Mouse (Mus musculus) mature B cell (primary cell): Measurements from ENCODE around the gene Shkbp1.

ENCODE experiments used
- in situ Hi-C: fragments of 300-500 bp; cut with MboI; formaldehyde crosslinking; loops from 2 replicates; pipeline ENCODE4 v1.14.3; 2019

Shkbp1 gene

DNA sequence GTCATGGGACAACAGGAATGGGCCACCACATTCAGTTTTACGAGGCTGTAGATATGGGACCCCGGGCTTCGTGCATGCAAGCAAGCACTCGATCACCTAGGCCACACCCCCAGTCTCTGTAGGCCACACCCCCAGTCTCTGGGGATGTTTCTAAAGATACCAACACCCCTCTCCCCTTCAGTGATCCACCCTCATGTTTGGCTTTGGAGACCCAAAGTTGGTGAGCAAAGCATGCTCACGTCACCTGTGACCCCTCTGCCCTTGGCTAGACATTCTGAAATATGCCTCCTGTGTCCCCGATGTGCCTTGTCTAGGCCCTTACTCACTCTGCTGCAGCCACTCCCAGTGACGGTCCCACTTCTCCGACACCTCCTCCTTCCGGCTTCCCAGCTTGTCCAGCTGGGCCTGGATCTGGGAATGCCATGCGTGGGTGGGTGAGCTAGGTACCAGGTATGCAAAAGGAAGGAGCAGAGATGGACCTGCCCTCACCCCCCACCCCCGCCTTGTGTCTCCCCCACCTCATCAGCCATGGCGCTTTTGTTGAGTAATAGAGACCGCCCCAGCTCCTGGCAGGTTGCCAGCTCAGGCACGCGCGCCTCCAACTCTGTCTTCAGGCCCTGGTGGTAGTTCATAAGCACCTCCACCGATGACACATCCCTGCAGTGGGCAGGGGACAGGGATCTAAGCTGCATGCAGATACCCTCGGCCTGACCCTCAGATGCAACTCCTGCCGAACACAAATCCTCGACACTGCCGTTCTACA is 10.4 kb upstream of the Shkbp1 start:
- in situ Hi-C loops: no loop called here

DNA sequence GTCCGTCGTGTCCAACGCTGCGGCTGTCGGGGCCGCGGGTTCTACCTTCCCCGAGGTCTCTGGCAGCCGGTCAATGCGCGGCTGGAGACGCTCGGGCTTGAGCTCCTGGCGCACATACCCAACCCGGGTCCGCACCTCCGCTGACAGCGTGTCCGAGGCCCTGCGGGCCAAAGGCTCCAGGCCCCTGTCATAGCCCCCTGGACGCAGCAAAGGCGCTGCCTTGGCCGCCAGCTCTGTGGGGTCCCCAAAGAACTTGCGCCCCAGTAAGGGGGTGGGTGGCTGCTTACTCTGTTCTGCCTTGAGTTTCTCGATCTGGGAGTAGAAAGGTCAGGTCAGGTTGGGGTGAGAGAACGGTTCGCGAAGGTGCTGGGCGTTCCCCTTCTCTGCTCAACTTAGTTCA is 8.6 kb upstream of the Shkbp1 start:
- in situ Hi-C loops: no loop called here

DNA sequence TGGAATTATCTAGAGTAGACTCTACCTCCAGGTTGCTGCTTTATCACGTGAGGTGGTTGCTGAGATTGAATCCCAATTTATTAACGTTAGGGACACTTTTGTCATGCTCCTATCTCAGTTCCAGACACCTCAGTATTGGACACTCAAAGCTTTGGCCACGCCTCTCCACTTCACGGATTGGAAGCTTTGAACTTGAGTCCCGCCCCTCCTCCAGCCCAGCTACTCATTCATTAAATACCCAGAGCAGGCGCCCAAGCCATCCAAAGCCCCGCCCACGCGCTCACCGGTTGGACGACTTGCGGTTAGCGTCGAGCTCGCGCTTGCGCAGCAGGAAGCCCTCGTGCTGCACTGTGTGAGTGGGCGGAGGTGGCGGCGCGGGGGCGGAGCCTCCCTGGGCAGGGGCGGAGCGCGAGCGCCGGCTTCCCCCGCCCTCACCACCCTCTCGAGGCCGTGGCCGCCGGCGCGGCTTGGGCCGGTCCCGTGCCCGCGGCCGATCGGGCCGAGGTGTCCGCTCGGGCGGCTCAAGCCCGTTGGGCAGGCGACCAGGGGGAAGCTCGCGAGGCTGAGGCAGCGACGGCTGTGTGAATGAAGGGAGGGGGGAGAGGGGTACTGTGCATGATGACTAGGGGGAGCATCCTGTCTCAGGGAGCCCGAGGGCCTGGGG is 5.6 kb upstream of the Shkbp1 start:
- in situ Hi-C loops: no loop called here

DNA sequence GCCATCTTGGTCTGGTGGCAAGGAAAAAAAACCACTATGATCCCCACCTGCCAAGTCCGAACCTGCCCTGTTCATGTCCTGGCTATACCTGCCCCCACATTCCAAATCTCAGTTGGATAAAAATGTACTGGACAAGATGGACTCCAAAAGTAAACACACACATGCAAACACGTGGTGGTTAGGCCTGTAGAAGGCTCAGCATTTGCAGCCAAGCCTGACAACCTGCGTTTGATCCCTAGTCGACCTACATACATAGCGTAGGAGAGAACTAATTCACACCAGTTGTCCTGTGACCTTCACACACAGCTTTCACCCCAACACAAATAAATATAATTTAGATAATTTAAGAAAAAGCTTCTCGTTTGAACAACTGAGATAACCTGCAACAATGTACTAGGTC is 4.9 kb upstream of the Shkbp1 start:
- in situ Hi-C loops: no loop called here

DNA sequence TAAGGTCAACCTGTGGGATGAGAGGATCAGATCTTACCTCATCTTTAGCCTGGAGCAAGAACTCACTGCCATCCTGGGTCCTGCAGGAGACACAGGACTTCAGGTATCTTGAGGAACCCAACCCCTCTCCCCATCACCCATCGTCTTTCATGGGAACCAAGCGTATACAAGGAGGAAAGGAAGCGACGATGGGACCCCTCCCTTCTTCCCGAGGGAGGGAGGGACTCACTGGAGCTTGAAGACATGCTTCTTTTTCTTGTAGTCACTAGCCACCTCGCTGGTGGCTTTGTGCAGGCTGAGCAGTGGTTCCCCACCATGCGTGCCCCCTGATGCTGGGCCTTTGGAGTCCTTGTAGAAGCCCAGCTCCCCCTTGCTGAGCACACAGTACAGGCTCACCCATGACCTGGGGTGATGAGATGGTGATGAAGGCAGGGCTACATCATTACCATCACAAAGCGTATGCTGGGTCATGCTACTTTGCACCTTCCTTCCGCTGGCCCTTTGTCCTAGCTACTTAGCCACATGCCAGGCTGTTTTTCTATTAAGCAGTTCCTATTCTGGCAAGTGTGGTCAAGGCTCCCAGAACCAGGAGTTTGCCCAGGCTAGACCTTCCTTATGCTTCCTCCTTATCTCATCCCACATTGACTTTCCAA is 4.0 kb upstream of the Shkbp1 start:
- in situ Hi-C loops: no loop called here

DNA sequence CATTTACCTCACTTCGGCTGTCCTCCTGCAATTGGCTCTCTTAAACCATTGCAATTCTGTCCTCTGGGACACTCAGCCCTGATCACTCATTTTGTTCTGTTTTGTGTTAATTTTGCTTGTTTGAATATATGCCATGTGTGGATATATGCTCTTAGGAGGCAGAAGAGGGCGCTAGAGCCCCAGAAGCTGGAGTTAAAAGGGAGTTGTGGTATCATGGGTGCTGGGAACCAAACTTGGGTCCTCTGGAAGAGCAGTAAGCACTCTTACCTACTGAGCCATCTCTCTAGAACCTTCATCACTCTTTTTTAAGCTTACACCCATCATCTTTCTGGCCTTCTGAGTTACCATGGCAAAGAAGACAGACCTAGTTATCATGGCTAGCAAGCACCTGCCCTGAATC is 3.3 kb upstream of the Shkbp1 start:
- in situ Hi-C loops: no loop called here

DNA sequence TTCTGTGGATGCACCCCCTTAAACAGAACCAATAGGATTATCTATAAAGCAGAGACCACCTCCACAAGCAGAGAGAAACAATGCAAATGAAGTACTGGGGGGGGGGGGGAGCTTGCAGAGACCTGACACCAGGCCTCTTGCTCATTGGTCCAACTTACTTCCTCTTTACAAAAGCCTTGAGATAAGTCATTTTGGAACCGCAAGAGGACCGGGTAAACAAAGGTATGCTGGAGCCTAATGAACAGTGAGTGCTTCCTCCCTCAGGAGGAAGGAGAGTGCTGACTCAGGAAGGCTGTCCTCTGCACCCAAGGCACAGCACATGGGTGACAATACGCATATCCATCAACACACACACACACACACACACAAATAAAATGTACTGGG is 1.8 kb upstream of the Shkbp1 start:
- in situ Hi-C loops: no loop called here

DNA sequence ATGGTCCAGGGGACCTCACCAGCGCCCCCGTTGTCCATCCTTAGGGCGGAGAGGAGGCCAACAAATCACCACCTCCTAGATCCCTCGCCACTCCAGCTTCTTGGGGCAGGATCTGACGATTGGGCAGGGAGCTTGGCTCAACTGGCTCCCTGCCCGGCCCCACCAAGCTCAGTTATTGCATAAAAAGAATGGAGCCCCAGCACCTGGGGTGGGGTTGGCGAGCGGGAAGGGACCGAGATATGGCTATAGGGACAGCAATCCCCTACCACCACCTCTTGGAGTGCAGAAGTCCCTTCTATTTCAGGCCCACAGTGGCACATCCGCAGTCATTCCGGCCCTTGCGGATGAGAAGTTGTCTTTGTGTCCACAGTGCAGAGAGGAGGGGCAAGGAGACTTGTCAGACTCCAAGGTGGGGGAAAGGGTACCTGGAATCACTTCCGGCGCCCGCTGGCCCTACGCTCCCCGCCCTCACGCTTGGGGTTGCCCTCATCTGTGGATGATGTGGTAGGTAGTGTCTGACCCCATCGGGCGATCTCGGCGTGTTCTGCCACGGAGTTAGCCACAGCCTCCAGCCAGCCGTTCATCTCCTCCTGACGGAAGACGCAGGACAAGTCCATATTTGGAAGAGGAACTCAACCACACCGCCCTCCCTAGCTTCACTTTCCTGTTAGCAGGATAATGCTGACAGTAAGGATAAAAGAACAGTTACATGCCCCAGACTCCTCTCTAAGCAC is 1.2 kb upstream of the Shkbp1 start, which contains the start of gene Gm20479:
Gene Gm20479, minus strand, starts transcription at position 559 of the 734 bp plus-strand sequence.
- in situ Hi-C loops: no loop called here

DNA sequence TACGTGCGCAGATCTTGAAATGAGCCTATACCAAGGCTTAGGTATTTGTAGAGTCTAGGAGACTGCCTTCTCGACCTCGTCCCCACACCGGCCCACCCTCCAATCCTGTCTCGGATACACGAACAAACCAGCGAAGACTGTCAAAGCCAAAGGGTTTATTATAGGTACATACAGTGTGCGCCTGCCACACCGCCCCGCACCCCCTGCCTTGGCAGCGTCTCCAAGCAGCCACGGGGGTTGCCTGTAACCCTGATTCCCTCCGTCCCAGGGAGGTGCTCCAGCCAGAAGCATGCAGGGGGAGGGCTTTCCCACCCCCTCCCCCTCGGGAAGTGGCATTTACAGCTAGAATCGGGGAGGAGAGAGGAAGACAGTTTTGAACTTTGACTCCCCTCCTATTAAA is 429 bp upstream of the Shkbp1 start:
- in situ Hi-C loops: no loop called here

DNA sequence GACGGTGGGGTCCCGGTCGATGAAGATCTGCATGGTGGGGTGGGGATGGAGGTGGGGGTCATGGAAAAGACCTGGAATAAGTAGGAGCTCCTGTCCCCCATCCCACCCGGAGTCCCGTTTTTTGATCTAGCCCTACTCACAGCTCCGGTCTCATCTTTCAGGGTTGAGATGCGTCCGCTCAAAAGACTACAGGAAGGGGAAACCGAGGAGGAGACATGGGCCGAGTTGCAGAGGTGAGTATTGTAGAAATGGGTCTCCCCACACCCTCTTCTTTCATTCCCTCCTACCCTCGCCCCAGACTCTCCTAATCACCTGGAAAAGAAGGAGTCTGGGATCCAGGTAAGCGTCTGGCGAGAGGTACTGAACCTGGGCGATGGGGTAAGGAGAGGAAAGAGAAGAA is 558 bp downstream of the Shkbp1 start:
- in situ Hi-C loops: no loop called here

DNA sequence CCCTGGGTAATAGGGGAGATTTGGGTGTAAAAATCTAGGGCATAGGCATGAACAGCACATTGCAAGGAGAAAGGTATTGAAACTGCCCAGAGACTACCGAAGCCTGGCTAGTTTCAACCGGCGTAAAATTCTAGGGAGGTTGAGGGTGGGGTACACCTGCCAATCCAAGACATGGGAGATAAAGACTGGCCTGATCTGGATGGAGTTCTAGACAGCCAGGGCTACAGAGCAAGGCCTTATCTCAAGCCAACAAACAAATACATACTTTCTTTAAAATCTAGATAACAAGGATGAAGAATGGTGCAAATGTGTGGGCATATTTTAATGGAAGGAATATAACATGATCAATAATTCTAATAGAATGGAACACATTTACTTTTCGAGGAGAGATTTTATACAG is 1.0 kb downstream of the Shkbp1 start:
- in situ Hi-C loops: no loop called here

DNA sequence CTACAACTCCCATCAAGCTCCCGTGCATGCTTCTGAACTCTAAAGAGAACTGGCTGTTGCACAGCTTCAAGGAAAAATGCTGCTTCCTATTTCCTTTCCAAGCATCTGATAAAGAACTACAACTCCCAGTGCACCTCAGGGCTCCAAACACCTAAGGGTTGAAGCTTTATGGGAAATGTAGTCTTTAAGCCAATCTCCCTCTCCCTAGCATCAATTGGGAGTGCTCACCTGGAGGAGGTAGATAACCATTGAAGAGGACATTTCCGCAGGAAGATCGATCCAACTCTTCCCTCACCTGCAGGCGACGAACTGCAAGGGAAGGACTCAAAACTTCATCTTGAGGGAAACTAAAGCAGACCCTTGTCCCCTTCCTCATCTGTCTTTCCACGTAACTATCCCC is 1.7 kb downstream of the Shkbp1 start:
- in situ Hi-C loops: no loop called here

DNA sequence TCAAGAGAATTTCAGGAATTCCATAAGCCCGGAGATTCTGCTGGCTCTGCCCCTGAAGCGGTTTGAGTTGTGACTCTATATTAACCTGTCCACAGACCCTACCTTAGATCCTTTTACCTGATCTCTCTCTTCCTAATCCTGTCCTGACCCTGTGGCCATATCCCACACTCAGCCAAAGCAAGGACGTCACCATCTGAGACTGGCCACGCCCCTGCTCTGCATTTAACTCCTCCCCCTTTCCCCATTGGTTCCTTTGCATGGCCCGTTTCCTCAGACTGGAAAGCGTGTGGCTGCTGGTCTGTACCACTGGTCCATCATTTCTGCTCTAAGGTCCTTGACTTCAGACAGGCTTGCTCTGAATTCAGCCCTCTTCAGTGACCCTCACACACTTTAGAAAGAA is 10.4 kb downstream of the Shkbp1 start:
- in situ Hi-C loops: loop anchor here (10.0 kb wide), 1 partner anchor 179 kb away; the partner anchor contains the start of gene Hipk4

DNA sequence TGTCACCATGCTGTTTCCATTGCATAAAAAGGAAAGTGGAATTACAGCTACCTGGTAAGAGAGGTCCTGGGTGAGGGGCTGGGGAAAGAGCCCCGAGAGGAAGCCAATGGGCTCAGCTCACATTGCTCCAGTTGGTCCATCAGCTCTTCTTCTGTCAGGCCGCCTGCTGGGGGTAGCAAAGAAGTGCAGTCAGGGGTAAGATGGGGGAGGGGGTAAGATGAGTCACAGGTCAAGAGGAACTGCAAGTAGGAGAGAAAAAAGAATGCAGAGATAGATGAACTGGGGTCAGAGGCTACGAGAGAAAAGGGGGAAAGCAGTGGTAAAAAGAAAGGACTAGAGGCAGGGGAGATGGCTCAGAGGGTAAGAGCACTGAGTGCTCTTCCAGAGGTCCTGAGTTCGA is 13.2 kb downstream of the Shkbp1 start:
- in situ Hi-C loops: loop anchor here (10.0 kb wide), 1 partner anchor 182 kb away; the partner anchor contains the start of gene Hipk4

DNA sequence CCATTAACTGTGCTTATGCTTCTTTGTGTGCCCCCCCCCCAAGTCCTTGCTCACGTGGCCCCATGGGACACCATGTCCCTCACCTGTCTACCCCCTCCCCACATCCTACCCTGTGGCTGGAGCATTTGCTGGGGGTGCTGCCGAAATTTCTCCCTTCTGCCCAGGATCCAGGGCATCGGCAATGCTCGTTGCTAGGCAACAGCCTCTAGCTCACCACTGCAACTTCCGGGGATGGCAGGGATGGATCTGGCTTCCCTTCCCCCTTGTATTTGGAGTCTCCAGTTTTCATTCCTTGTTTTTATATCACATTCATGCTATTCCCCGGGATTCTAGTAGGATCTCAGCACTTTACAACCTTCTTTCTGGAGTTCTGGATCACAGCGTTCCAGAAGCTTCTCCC is 16.3 kb downstream of the Shkbp1 start:
- in situ Hi-C loops: loop anchor here (5.0 to 10.0 kb wide), 2 partner anchors 38 to 165 kb away; no protein-coding TSS in a partner anchor

DNA sequence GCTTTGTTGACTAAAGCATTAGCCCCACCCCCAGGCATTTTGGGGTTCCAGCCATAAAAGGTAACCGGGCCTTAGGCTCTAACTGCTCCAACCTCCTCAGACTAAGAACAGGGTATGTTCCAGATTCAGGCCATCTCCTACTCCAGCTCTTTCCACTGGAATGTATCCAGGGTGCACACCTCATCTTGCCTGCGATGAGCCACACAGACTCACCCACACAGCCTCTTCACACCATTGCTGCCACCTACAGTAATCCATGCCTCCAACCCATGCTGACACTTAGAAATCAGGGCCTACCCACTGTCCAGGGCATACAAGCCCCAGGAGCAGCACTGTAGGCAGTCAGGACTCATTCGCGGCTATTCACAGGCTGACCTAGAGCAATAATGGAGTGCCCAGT is 16.7 kb downstream of the Shkbp1 start:
- in situ Hi-C loops: loop anchor here (5.0 to 10.0 kb wide), 2 partner anchors 38 to 166 kb away; no protein-coding TSS in a partner anchor

DNA sequence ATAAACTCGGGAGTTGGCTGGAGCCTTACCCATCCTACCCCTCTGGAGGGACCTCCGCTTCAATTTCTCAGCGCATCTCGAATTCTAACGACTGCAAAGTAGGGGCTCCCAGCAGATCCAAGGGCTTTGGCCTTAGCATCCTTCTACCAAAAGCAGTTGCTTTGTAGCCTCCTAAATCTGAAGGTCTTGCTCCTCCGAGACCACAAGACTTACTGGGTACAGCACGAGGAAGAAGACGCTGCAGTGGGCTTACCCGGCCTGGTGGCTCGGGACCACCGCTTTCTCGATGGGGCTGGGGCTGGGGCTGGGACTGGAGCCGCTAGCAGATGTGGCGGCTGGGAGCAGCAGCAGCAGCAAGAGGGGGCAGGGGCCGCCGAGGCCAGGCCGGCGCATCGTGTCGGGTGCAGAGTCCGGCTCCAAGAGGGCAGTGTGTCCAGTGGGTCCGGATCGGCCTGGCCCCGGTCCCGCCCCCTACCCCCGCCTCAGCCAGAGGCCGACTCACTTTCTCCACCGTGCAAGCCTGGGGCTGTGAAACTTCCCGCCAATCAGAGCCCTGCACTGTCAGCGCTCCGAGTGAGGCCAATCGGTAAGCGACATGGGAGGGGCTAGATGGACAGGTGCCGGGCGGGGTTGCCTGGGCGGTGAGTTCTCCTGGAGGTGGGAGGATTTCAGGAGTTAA is 18.5 kb downstream of the Shkbp1 start, which contains the start of gene Ltbp4:
Gene Ltbp4, minus strand, starts transcription at position 518 of the 679 bp plus-strand sequence.
- in situ Hi-C loops: loop anchor here (5.0 to 10.0 kb wide), 2 partner anchors 40 to 167 kb away; no protein-coding TSS in a partner anchor

DNA sequence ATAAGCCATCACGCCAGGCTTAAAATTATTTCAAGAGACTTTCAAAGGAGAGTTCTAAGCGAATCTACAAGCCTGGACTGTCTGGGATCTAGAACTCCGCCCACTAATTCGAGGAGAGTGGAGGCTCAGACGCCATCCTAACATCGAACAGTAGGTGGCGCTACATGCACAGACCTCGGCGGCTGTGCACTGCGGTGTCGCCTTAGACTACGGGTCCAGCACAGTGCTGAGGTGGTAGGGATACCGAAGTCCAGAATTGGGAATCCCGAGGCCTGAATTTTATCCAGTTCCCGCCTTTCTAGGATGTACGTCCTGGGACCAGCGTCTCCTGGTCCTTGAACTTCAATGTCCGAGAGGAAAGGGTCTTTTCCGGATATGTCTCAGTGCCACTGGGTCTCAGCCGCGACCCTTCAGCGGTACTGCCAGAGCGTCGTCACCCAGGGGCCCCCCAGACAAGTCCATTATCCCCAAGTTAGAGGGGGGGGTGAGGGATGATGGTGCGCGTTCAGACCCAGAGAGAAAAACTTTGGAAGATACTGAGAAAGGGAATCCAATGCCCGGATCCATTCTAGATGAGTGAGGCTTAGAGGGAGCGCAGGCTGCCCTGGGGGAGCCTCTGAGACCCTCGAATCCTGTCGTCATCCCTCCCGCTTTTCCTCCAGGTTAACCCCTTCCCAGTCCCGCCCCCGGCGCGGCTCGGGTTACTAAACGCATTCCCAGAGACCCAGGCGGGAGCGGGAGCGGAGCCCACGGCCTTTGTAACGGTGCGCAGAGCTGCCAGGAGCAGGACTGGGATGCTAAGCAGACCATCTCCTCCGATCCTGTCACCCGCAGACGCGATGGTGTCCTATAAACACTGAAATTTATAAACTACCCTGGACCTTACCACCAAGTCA is 19.6 kb downstream of the Shkbp1 start:
- in situ Hi-C loops: loop anchor here (5.0 to 10.0 kb wide), 2 partner anchors 41 to 169 kb away; no protein-coding TSS in a partner anchor

DNA sequence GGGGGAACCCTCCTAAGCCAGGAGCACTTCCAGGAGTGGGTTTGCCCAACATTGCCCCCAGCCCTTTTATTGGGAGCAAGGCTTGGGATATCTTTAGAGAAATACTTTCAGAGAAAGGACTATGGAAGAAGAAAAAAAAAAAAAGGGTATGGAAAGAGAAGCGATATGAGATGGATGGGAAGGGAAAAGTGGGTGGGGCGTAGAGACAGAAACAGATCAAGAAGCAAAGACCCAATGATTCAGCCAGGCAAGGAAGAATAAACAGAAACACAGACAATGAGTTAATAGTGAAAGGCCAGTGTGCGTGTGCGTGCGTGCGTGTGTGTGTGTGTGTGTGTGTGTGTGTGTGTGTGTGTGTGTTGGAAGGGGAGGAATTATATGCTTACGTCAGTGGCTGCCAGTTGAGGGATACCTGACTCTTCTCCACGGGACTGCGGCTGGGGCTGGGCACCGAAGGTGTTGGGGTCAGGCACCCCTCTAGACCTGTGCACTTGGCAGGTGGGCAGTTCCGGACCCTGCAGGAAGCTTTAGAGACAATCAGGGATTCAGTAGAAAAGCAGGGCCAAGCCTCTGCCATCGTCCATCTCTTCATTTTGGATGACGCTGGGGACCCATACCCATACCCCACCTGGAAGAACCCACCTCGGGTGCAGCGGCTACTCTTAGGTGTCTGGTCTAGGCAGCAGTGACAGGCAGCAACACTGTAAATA is 20.7 kb downstream of the Shkbp1 start:
- in situ Hi-C loops: loop anchor here (5.0 to 10.0 kb wide), 2 partner anchors 42 to 170 kb away; no protein-coding TSS in a partner anchor
